Mouse (Mus musculus): Measurements from ENCODE around the gene Trpc2. TPM values are rescaled to one million over a fixed set of nuclear protein-coding genes. Genes with fewer than 3 reads are reported as not detected.

The Trpc2 gene
- total and polyA plus RNA-seq, 3 experiments = not detected

DNA sequence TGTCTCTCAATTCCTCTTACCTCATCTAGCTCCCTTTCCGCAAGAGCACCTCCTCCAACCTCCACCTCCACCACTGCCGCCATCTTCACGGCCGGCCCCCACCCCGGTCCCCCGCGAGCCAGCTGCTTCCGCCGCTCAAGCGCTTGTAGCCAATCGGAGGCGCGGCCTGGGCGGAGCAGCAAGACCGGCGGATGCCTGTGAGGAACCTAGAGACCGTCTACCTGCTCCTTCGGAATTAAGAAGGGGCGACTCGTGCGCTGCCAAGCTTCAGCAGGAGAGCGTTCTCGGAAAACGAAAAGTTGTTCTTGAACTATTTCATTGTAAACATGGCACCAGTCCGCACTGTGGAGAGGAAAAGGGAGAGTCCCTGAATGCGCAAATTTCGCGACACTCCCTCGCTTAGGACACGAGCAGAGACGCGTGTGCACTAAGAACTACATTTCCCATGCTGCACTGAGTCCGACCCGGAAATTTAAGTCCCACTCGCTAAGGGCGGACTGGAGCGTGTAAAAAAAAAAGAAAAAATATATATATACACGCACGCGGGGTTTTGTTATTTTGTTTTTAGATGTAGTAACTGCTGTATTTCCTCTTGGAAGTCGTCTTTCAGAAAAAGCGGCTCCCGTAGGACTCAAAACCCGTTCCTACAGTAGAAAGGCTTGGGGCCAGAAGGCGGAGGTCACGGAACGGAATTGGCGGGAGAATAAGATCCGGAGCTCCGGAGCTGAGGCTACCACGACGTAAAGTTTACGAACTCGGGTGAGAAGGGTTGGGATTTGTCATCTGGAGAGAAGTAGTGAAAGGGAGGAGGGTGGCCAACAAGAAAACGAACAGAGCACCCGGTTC lies 17.6 kb upstream of the Trpc2 start, which contains the start of the genes Rnf121, Xndc1 and Xntrpc:
Gene Rnf121 (minus strand): TSS at position 424 of the 846 bp plus-strand sequence.
Gene Xndc1 (plus strand): TSS at position 466 of the 846 bp plus-strand sequence.
Gene Xntrpc (plus strand): TSS at position 668 of the 846 bp plus-strand sequence.
- peak; percentile 60 for TF ChIP-seq TBP (IDR thresholded peaks at IDR 0.05; ENCODE audit: low read depth, low read length)
- peak; percentile 65 for TF ChIP-seq NELFE (IDR thresholded peaks at IDR 0.05; ENCODE audit: low read depth, low read length)
- TF ChIP-seq MAZ (IDR thresholded peaks at IDR 0.05; ENCODE audit: low read depth, low read length) = peak; percentile 88; the same call in 1 of the 2 replicates
- peak; percentile 93 for TF ChIP-seq E2F4 (IDR thresholded peaks at IDR 0.05; ENCODE audit: borderline replicate concordance, low read depth, low read length)
- TF ChIP-seq SIN3A (IDR thresholded peaks at IDR 0.05; ENCODE audit: low read length) = peak; percentile 88
- peak; percentile 80 for TF ChIP-seq ETS1 (IDR thresholded peaks at IDR 0.05; ENCODE audit: low read depth, low read length)
- TF ChIP-seq CHD2 (IDR thresholded peaks at IDR 0.05; ENCODE audit: low read length) = peak; percentile 43
- peak; percentile 76 for TF ChIP-seq MAX (IDR thresholded peaks at IDR 0.05; ENCODE audit: low read length)
- peak; percentile 91 for TF ChIP-seq ZMIZ1 (IDR thresholded peaks at IDR 0.05; ENCODE audit: low read depth, low read length)
- peak; percentile 91 for TF ChIP-seq ZNF384 (IDR thresholded peaks at IDR 0.05; ENCODE audit: low read depth, low read length)
- TF ChIP-seq NRF1 (IDR thresholded peaks at IDR 0.05; ENCODE audit: insufficient read depth, low read depth, low read length, poor library complexity, severe bottlenecking) = 0 out of 2 replicates have a peak, but pooled peaks have one; percentile 35
- peak; percentile 79 for TF ChIP-seq KAT2A (conservative IDR thresholded peaks at IDR 0.05; ENCODE audit: low read depth, low read length)
- TF ChIP-seq MYB (IDR thresholded peaks at IDR 0.05; ENCODE audit: low read depth, low read length) = no peak
- peak; percentile 95 for TF ChIP-seq MYC (IDR thresholded peaks at IDR 0.05; ENCODE audit: low read depth, low read length)
- TF ChIP-seq TCF12 (IDR thresholded peaks at IDR 0.05; ENCODE audit: low read depth, low read length) = peak; percentile 77
- no peak for TF ChIP-seq ZC3H11A (IDR thresholded peaks at IDR 0.05; ENCODE audit: low read depth, low read length)
- TF ChIP-seq POLR2AphosphoS2 (IDR thresholded peaks at IDR 0.05; ENCODE audit: low read length) = peak; percentile 80
- peak; percentile 74 for TF ChIP-seq ELF1 (IDR thresholded peaks at IDR 0.05; ENCODE audit: low read depth, low read length)
- no peak for TF ChIP-seq UBTF (IDR thresholded peaks at IDR 0.05; ENCODE audit: borderline replicate concordance, insufficient read depth, low read depth, low read length)
- no peak for TF ChIP-seq USF1 (IDR thresholded peaks at IDR 0.05; ENCODE audit: low read depth, low read length)
- peak; percentile 95 for TF ChIP-seq MXI1 (IDR thresholded peaks at IDR 0.05; ENCODE audit: low read depth, low read length)
- peak; percentile 82 to 89 for TF ChIP-seq POLR2A (IDR thresholded peaks at IDR 0.05; ENCODE audit: control insufficient read depth in 1 of 2, insufficient read depth in 1 of 2, low read depth in 1 of 2, low read length in 2 of 2, poor library complexity in 1 of 2)
- no peak for TF ChIP-seq MAFK (IDR thresholded peaks at IDR 0.05; ENCODE audit: borderline replicate concordance, low read depth, low read length)
- TF ChIP-seq HCFC1 (IDR thresholded peaks at IDR 0.05; ENCODE audit: low read depth, low read length) = peak; percentile 95
- H3K4me1 ChIP-seq (ENCODE audit: control insufficient read depth in 1 of 2, insufficient read depth in 2 of 2, low read length in 2 of 2) = peaks cover 11% of the 10 kb centered on the region in 2 experiments
- no peaks in the 10 kb centered on the region for H3K27me3 ChIP-seq (ENCODE audit: control insufficient read depth in 1 of 2, insufficient read depth in 2 of 2, low read length in 2 of 2)
- H3K36me3 ChIP-seq (ENCODE audit: control insufficient read depth in 1 of 2, insufficient read depth in 2 of 2, low read length in 2 of 2) = peaks cover 0 to 34% of the 10 kb centered on the region in 2 experiments; a peak in 2 of 4 replicates
- H3K9ac ChIP-seq (ENCODE audit: control insufficient read depth, low read depth, low read length, poor library complexity, severe bottlenecking) = peak within 1 kb of the TSS; percentile 69
- peaks cover 30% of the 10 kb centered on the region for H3K79me2 ChIP-seq (ENCODE audit: control insufficient read depth, insufficient read depth, low read length, poor library complexity)
- H3K9me3 ChIP-seq (replicated peaks; ENCODE audit: insufficient read depth, low read length) = no peaks in the 10 kb centered on the region
- peak within 1 kb of the TSS; percentile 70 to 74 for H3K4me3 ChIP-seq (ENCODE audit: control insufficient read depth in 1 of 2, insufficient read depth in 1 of 2, low read depth in 2 of 2, low read length in 2 of 2)
- H3K27ac ChIP-seq (ENCODE audit: control insufficient read depth, low read depth, low read length) = peak within 1 kb of the TSS; percentile 97
- DNase-seq (ENCODE audit: low read depth, low spot score) = peak; percentile 96
